Mouse (Mus musculus) bone marrow, adult 2 months (tissue): ENCODE measurements around the gene Hmga1.

Source experiments
- CTCF ChIP-seq: fragments of 200-500 bp; IDR thresholded peaks from 2 replicates; pipeline ENCODE4 v1.5.1; 2011; ENCODE audit warnings: low read length, control low read depth; ENCODE audit not compliant: control insufficient read depth, insufficient read depth
- POLR2A ChIP-seq: fragments of 200-500 bp; IDR thresholded peaks from 2 replicates; pipeline ENCODE4 v1.6.1; 2011; ENCODE audit warnings: low read depth, mild to moderate bottlenecking, control low read depth, low read length, borderline replicate concordance; ENCODE audit not compliant: control insufficient read depth

GRCm38 (mm10) chr17:27549234-27549633 lies 7.1 kb upstream of the Hmga1 start:
- no peak for TF ChIP-seq CTCF
- no peak for TF ChIP-seq POLR2A
